Mouse (Mus musculus): ENCODE data around the gene Ceacam3. TPM values are rescaled to one million over a fixed set of nuclear protein-coding genes. Genes with fewer than 3 reads are reported as not detected.

Gene Ceacam3
- 0.03 and 0.04 TPM in 2 replicates for polyA plus RNA-seq (2012; rRNA removed)

DNA sequence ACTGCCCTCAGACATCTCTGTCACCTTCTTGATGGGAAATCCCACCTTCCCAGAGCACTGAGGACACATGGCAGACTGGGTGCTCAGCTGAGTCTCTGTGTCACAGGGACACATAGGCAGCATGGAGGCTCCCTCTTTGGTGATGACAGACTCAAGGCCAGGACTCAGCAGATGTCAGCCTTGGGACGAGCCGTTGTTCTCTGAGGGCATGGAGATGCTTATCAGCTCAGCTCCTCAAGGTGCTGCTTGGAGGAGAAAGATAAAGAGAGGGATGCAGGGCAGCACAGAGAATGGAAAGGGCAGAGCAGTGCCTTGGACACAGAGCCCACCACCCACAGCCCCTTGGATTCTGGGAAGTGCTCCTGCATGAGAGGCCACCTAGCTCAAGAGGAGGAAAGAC is at the start of gene Ceacam3:
Gene Ceacam3 (plus strand): TSS at position 352 of the 400 bp plus-strand sequence.

GRCm38 (mm10) chr7:17203177-17203576 is 53.1 kb downstream of the Ceacam3 start, which contains the start of gene Psg29:
TSS of gene Psg29 (plus strand) at chr7:17203477.

Other genes with a start within 250 kb of the Ceacam3 start
- 0.52 and 1.1 TPM in 2 replicates for gene Ptgir, start 243.8 kb upstream of the Ceacam3 start, polyA plus RNA-seq (2012; rRNA removed)
- gene Calm3, start 226.2 kb upstream of the Ceacam3 start, polyA plus RNA-seq (2012; rRNA removed) = 537 and 560 TPM in 2 replicates
- gene Pnmal2, start 205.6 kb upstream of the Ceacam3 start, polyA plus RNA-seq (2012; rRNA removed) = 53.0 and 56.7 TPM in 2 replicates
- gene Pnmal1, start 190.6 kb upstream of the Ceacam3 start, polyA plus RNA-seq (2012; rRNA removed) = 23.7 and 27.1 TPM in 2 replicates
- gene Gm42372, start 167.2 kb upstream of the Ceacam3 start, polyA plus RNA-seq (2012; rRNA removed) = 7.9 and 10.3 TPM in 2 replicates
- 7.7 and 13.6 TPM in 2 replicates for gene Ccdc8, start 157.6 kb upstream of the Ceacam3 start, polyA plus RNA-seq (2012; rRNA removed)
- gene Ppp5c, start 122.4 kb upstream of the Ceacam3 start, polyA plus RNA-seq (2012; rRNA removed) = 158 and 178 TPM in 2 replicates
- 5.1 and 8.6 TPM in 2 replicates for gene Hif3a, start 87.9 kb upstream of the Ceacam3 start, polyA plus RNA-seq (2012; rRNA removed)
- 1.6 and 1.7 TPM in 2 replicates for gene Psg16, start 76.2 kb upstream of the Ceacam3 start, polyA plus RNA-seq (2012; rRNA removed)
- 0.07 and 0.10 TPM in 2 replicates for gene Psg29, start 53.2 kb downstream of the Ceacam3 start, polyA plus RNA-seq (2012; rRNA removed)

Data from central nervous system, embryonic 14 days (tissue).